Mouse (Mus musculus): ENCODE results near the gene Arid1b. TPM values are rescaled to one million over a fixed set of nuclear protein-coding genes. Genes with fewer than 3 reads are reported as not detected.

Gene Arid1b
- polyA plus RNA-seq, 1 experiment from 2014 or later, result 12.2 TPM

DNA sequence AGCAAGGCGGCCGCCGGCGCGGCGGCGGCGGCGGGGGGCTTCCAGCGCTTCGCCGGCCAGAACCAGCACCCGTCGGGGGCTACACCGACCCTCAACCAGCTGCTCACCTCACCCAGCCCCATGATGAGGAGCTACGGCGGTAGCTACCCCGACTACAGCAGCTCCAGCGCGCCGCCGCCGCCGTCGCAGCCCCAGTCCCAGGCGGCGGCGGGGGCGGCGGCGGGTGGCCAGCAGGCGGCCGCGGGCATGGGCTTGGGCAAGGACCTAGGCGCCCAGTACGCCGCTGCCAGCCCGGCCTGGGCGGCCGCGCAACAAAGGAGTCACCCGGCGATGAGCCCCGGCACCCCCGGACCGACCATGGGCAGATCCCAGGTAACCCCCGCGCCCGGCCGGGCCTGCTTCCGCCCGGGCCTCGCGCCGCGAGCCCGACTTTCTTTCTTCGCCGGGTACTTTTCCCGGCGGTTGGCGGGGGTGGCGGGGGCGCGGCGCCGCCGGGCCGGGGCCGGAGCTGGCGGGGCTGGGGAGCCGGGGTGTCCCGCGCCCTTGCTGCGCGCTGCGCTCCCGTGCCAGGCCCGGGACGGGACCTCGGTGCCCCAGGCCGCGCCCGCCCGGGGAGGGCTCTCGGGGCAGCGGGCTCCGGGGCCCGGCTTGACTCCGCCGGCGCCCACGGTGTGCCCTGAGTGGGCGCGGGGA, 2.1 kb downstream of the Arid1b start:
- H3K9ac ChIP-seq, result peak overlapping the region; percentile 97
- peak overlapping the region; percentile 100 for H3K27ac ChIP-seq (replicated peaks)
- WGBS, result under 1% methylated on average over 78 of the region's 95 CpGs
- H3K36me3 ChIP-seq, result no peaks in the 10 kb centered on the region
- no peaks in the 10 kb centered on the region for H3K27me3 ChIP-seq
- peak overlapping the region; percentile 54 for H3K4me2 ChIP-seq (replicated peaks)
- peak overlapping the region; percentile 86 for H3K4me3 ChIP-seq (replicated peaks)
- no peaks in the 10 kb centered on the region for H3K9me3 ChIP-seq (replicated peaks)
- ATAC-seq (ENCODE audit: insufficient number of reproducible peaks, low FRiP score, low TSS enrichment, low read depth), result peak; percentile 44
- peaks cover 32% of the 10 kb centered on the region for H3K4me1 ChIP-seq

DNA sequence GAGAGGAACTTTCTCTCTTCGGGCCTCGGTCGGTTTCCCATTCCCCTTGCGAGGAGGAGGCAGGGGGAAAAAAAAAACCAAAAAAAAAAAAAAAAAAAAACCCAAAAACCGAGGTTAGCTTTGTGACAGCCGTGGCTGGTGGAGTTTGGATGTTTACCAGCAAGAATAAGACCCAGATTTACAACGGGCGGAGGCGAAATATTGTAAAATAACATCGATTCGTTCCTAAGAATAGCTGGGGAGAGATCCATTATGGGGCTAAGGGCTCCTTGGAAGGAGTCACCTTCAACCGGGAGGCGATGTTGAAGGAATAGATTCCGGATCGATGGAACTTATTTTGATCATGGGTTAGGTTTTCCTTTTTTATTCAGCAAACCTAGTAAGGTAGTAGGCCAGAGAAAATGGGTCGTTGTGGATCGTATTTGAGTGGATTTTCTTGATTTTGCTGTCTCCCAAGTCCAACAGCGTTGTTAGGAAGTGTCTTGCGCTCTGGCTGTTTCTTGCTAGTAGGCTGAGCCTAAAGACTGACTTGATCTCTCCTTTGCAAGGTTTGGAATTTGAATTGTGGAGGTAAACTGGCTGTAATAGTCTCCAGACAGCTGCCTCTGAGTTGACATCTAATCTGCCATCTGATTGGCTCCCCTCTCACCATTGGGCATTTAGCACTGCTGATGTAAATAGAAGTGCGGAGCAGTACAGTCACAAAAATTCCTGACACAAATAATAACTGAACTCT, 2.9 kb downstream of the Arid1b start:
- H3K9me3 ChIP-seq (replicated peaks), result no peaks in the 10 kb centered on the region
- H3K27me3 ChIP-seq, result no peaks in the 10 kb centered on the region
- H3K27ac ChIP-seq (replicated peaks), result peak overlapping the region; percentile 100
- under 1% methylated on average over 20 of the region's 20 CpGs for WGBS
- no peaks in the 10 kb centered on the region for H3K36me3 ChIP-seq
- peak overlapping the region; percentile 86 for H3K4me3 ChIP-seq (replicated peaks)
- no peak for ATAC-seq (ENCODE audit: insufficient number of reproducible peaks, low FRiP score, low TSS enrichment, low read depth)
- H3K4me2 ChIP-seq (replicated peaks), result peak overlapping the region; percentile 54
- H3K4me1 ChIP-seq, result peaks cover 34% of the 10 kb centered on the region
- H3K9ac ChIP-seq, result peak overlapping the region; percentile 97

DNA sequence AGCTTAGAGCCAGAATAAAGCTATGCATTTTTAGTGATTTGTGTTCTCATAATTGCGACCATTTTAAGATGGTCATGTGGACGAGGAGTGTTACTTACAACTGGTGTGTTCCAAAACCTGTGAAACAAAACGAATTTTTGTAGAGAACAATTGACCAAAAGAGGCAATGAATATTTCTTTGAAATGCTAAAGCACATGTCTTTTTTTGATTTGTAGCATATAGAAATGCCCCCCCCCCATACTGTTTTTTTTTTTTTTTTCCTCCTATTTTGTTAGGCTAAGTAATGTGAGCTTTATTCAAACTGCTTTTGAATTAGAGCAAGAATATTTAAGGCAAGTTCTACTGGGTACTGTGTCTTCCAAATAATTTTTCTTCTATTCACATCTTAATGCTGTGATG, 3.8 kb downstream of the Arid1b start:
- no peak overlapping the region for H3K27ac ChIP-seq (replicated peaks)
- H3K4me1 ChIP-seq, result peaks cover 41% of the 10 kb centered on the region
- no peaks in the 10 kb centered on the region for H3K36me3 ChIP-seq
- peak overlapping the region; percentile 54 for H3K4me2 ChIP-seq (replicated peaks)
- no peak overlapping the region for H3K9ac ChIP-seq
- no peak for ATAC-seq (ENCODE audit: insufficient number of reproducible peaks, low FRiP score, low TSS enrichment, low read depth)
- 32% methylated on average over 3 of the region's 3 CpGs for WGBS
- no peaks in the 10 kb centered on the region for H3K27me3 ChIP-seq
- H3K4me3 ChIP-seq (replicated peaks), result peak overlapping the region; percentile 16; the same call in 1 of the 2 replicates
- H3K9me3 ChIP-seq (replicated peaks), result no peaks in the 10 kb centered on the region

DNA sequence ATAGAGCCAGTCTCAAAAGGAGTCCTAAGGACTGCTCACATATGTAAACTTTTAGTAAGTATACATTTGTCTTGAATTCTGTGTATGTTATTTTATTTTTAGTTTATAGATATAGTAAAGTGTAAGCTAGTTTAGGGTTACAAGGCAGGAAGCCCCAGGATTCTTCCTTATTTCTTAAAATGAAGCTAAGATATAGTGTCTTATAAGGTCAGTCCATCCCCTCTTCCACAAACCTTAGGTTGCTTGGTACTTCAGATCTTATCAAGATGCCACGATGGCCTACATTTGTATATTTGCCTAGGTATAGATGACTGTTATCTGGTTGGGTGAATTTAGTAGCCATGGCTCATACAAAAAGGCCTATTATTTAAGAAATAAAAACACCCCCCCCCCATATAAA, 5.1 kb downstream of the Arid1b start:
- 55% methylated on average over 1 of the region's 1 CpGs for WGBS
- Histone ChIP-seq H3K36me3 (no peaks in the 10 kb centered on the region), H3K4me1 (peaks cover 47% of the 10 kb centered on the region), H3K27me3 (no peaks in the 10 kb centered on the region), H3K9ac (no peak overlapping the region), H3K27ac (replicated peaks) (no peak overlapping the region), H3K4me2 (replicated peaks) (no peak overlapping the region), H3K4me3 (replicated peaks) (no peak overlapping the region), H3K9me3 (replicated peaks) (no peaks in the 10 kb centered on the region)
- no peak for ATAC-seq (ENCODE audit: insufficient number of reproducible peaks, low FRiP score, low TSS enrichment, low read depth)

DNA sequence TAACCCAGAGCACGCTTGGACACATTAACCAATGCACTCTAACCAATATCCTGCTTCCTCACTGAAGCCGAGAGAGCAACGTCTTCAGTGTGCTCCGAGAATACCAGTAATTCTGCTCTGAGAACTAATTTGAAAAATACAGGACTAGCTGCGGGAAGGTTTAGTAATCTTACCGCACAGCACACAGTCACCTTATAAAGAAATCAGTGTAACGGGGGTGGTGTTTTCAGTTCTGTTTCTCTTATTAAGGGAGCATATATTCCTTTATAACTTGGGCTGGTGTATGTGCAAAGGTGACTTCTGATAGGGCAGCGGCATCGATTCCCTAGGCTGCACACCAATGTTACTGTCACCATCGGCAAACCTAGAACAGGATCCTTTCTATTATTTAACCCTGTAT, 5.9 kb downstream of the Arid1b start:
- ATAC-seq (ENCODE audit: insufficient number of reproducible peaks, low FRiP score, low TSS enrichment, low read depth), result no peak
- H3K27ac ChIP-seq (replicated peaks), result no peak overlapping the region
- no peak overlapping the region for H3K9ac ChIP-seq
- no peaks in the 10 kb centered on the region for H3K36me3 ChIP-seq
- WGBS, result 40% methylated on average over 10 of the region's 10 CpGs
- H3K4me3 ChIP-seq (replicated peaks), result 0 out of 2 replicates have a peak overlapping the region, but pooled peaks have one; percentile 13
- H3K9me3 ChIP-seq (replicated peaks), result no peaks in the 10 kb centered on the region
- H3K4me1 ChIP-seq, result peaks cover 54% of the 10 kb centered on the region
- no peaks in the 10 kb centered on the region for H3K27me3 ChIP-seq
- peak overlapping the region; percentile 19 for H3K4me2 ChIP-seq (replicated peaks)

DNA sequence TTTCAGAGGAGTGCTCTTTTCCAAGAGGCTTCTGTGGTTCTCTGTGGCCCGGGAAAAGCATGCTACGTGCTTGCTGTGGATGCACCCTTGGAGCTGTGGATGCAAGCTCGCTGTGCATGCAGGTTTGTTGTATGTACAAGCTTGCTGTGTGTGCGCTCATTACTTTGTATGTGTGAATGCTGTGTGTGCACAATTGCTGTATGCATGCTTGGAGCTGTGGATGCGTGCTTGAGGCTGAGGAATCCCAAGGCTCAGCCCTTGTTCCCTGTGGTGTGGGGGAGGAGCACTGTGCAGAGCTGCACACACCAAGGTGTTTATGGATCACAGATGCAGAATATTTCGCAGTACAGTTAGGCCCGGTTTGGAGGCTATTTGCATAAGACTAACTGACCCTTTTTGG, 6.7 kb downstream of the Arid1b start:
- Histone ChIP-seq H3K4me3 (replicated peaks) (no peak overlapping the region), H3K9ac (no peak overlapping the region), H3K27me3 (no peaks in the 10 kb centered on the region), H3K4me1 (peaks cover 60% of the 10 kb centered on the region), H3K27ac (replicated peaks) (no peak overlapping the region), H3K36me3 (no peaks in the 10 kb centered on the region), H3K4me2 (replicated peaks) (no peak overlapping the region), H3K9me3 (replicated peaks) (no peaks in the 10 kb centered on the region)
- 44% methylated on average over 7 of the region's 7 CpGs for WGBS
- no peak for ATAC-seq (ENCODE audit: insufficient number of reproducible peaks, low FRiP score, low TSS enrichment, low read depth)

DNA sequence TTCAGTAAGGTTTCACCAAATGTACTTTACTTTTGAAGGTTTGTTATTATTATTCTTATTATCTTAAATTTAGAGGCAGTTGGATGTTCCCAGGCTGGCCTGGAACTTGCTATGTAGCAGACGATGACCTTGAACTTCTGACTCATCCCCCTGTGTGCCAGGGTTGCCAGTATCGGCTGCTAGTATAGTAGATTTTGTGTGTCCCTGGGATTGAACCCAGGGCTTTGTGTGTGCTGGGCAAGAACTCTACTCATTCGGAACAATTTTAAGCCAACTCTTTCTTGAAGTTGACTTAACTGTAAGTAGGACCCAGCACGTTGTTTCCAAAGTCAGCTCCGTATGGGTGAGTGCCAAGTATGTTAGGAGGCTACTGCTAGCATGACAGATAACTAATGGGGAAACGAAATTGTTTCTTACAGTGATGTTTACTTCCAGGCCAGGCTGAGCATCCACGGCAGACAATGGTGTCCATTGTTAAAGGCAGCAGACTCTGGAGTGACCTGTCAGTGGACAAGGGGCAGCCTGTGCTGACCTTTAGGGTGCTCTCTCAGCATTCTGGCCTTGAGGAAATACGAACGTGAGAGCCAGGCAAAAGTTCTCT, 7.5 kb downstream of the Arid1b start:
- 44% methylated on average over 9 of the region's 9 CpGs for WGBS
- H3K36me3 ChIP-seq, result no peaks in the 10 kb centered on the region
- H3K27ac ChIP-seq (replicated peaks), result no peak overlapping the region
- no peak overlapping the region for H3K4me2 ChIP-seq (replicated peaks)
- no peaks in the 10 kb centered on the region for H3K9me3 ChIP-seq (replicated peaks)
- no peaks in the 10 kb centered on the region for H3K27me3 ChIP-seq
- ATAC-seq (ENCODE audit: insufficient number of reproducible peaks, low FRiP score, low TSS enrichment, low read depth), result no peak
- peaks cover 65% of the 10 kb centered on the region for H3K4me1 ChIP-seq
- no peak overlapping the region for H3K4me3 ChIP-seq (replicated peaks)
- H3K9ac ChIP-seq, result no peak overlapping the region

DNA sequence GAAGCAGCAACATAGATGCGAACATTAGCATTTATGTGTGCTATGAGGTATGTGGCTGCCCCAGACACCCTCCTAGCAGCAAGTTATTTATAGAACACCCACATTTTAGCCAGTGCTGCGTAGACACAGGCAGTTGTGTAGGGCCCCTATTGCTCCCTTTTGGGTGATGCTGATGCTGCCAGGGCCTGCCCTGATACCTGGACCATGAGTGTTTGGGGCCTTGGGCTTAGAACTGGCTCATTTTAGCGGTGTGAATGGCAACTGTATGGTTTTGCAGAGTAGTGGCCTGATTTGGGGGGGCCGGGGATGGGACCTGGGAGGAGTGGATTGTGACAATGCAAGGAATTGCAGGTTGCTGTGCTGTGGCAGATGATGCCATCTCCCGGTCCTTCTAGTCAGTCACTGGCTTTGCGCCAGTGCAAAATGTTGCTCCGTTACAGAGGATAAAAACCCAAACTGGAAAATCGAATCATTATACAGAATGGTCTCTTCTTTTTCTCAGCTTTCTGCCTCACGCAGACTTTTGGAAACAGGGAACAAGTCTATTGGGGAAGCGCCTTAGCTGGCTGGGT, 8.9 kb downstream of the Arid1b start:
- no peak overlapping the region for H3K27ac ChIP-seq (replicated peaks)
- H3K9ac ChIP-seq, result no peak overlapping the region
- H3K4me1 ChIP-seq, result peaks cover 79% of the 10 kb centered on the region
- H3K4me2 ChIP-seq (replicated peaks), result no peak overlapping the region
- no peak overlapping the region for H3K4me3 ChIP-seq (replicated peaks)
- ATAC-seq (ENCODE audit: insufficient number of reproducible peaks, low FRiP score, low TSS enrichment, low read depth), result no peak
- H3K36me3 ChIP-seq, result no peaks in the 10 kb centered on the region
- WGBS, result 55% methylated on average over 10 of the region's 10 CpGs
- H3K27me3 ChIP-seq, result no peaks in the 10 kb centered on the region
- H3K9me3 ChIP-seq (replicated peaks), result no peaks in the 10 kb centered on the region

DNA sequence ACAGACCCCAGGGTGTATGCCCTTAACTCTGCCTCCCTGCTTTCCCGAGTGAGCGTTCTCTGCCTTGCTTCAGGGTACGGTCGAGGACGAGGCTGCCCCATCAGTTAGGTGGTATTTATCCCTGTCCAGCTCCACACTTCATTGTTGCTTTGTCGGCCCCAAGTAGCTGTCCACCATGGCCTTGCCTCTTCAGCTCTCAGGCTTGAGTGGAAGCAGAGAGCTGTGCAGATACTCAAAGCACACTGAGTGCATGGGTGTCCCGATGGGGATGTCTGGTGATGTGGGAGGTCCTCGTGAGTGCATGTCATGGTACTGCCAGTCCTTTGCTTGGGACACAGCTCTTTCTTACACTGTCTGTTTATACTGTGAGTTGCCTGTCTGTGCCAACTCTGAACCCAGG, 10.1 kb downstream of the Arid1b start:
- Histone ChIP-seq H3K4me1 (peaks cover 90% of the 10 kb centered on the region), H3K4me3 (replicated peaks) (no peak overlapping the region), H3K27me3 (no peaks in the 10 kb centered on the region), H3K9me3 (replicated peaks) (no peaks in the 10 kb centered on the region), H3K9ac (no peak overlapping the region), H3K4me2 (replicated peaks) (no peak overlapping the region), H3K36me3 (no peaks in the 10 kb centered on the region), H3K27ac (replicated peaks) (no peak overlapping the region)
- no peak for ATAC-seq (ENCODE audit: insufficient number of reproducible peaks, low FRiP score, low TSS enrichment, low read depth)
- WGBS, result 50% methylated on average over 8 of the region's 8 CpGs

DNA sequence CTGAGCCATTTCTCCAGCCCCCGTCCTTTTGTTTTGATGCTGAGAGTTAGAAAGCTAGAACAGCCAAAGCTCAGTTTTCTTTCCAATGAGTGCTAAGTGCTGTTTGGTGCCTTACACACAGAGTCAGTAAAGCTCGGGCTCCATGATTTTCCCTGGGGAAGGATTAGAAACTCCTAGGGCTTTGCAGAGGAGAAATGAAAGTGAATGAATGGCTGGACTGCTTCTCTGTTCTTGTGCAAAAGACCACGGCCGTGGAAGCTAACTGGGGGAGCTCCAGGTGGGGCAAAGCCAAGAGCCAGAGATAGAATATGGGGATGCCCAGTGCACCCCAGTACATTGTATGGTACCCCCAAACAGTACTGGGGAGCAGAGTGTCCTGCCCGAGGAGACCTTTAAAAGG, 10.6 kb downstream of the Arid1b start:
- no peaks in the 10 kb centered on the region for H3K36me3 ChIP-seq
- H3K9ac ChIP-seq, result no peak overlapping the region
- WGBS, result 52% methylated on average over 5 of the region's 5 CpGs
- H3K9me3 ChIP-seq (replicated peaks), result no peaks in the 10 kb centered on the region
- peaks cover 92% of the 10 kb centered on the region for H3K4me1 ChIP-seq
- no peak overlapping the region for H3K27ac ChIP-seq (replicated peaks)
- ATAC-seq (ENCODE audit: insufficient number of reproducible peaks, low FRiP score, low TSS enrichment, low read depth), result no peak
- no peaks in the 10 kb centered on the region for H3K27me3 ChIP-seq
- no peak overlapping the region for H3K4me2 ChIP-seq (replicated peaks)
- H3K4me3 ChIP-seq (replicated peaks), result no peak overlapping the region

DNA sequence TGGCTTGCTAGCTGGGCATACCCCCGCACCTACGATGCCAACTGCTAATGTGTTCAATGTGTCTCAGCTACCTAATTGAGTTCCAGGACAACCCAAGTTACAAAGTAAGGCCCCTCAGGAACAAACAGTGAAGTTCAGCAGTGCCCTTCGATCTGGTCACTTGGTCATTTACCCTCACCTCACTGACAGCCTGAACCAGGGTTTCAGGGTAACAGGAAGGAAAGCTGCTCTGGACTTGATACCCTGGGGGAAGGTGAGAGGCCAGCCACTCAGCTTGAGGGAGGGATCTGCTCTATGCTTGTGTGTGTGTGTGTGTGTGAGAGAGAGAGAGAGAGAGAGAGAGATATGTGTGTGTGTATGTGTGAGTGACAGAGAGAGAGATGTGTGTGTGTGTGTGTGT, 11.2 kb downstream of the Arid1b start:
- no peak for ATAC-seq (ENCODE audit: insufficient number of reproducible peaks, low FRiP score, low TSS enrichment, low read depth)
- Histone ChIP-seq H3K36me3 (no peaks in the 10 kb centered on the region), H3K4me1 (peaks cover 92% of the 10 kb centered on the region), H3K9ac (no peak overlapping the region), H3K9me3 (replicated peaks) (no peaks in the 10 kb centered on the region), H3K4me3 (replicated peaks) (no peak overlapping the region), H3K27ac (replicated peaks) (no peak overlapping the region), H3K27me3 (no peaks in the 10 kb centered on the region), H3K4me2 (replicated peaks) (no peak overlapping the region)
- WGBS, result 44% methylated on average over 3 of the region's 3 CpGs
